Mouse (Mus musculus): Measurements from ENCODE around the gene Gucy2d.

Gucy2d gene

DNA sequence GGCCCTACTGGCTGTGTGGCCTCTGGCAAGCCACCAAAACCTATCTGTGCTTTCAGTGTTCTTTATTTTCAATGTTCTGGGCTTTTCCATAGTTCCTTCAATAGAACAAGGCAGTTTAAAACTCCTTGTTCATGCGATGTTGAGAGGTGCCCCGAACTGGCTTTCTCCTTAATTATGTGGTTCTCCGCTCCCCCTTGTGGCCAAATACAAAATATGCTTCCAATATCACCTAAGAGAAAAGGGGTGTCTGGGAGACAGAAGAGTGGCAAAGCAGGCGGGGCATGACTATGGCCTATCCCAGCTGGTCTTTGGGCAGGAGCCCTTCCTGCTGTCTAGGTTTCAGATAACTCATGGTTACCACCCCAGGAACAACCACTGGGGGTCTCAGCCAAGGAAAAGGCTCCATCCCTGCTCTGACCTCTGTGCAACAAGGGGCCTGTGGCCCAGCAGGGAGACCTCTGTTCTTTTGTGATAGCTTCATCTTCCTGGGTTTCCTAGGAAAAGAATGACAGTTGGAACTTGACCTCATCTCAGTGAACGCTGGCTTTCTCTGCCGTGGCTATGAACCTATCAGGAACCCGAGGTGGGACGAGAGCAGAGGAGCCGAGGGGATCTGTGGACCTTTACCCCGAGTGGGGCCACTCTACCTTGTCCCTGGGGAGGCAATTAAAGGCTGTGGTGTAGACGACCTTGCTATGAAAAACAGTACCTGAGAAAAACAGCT lies 7.5 kb downstream of the Gucy2d start:
- peak; percentile 77 for DNase-seq (ENCODE audit: low read depth)

- no peak for DNase-seq (ENCODE audit: low read depth)
Measured at GRCm38 (mm10) chr7:98448309-98448630, 8.1 kb downstream of the Gucy2d start.

- no peak for DNase-seq (ENCODE audit: low read depth)
Measured at GRCm38 (mm10) chr7:98449696-98450095, 9.5 kb downstream of the Gucy2d start.

DNA sequence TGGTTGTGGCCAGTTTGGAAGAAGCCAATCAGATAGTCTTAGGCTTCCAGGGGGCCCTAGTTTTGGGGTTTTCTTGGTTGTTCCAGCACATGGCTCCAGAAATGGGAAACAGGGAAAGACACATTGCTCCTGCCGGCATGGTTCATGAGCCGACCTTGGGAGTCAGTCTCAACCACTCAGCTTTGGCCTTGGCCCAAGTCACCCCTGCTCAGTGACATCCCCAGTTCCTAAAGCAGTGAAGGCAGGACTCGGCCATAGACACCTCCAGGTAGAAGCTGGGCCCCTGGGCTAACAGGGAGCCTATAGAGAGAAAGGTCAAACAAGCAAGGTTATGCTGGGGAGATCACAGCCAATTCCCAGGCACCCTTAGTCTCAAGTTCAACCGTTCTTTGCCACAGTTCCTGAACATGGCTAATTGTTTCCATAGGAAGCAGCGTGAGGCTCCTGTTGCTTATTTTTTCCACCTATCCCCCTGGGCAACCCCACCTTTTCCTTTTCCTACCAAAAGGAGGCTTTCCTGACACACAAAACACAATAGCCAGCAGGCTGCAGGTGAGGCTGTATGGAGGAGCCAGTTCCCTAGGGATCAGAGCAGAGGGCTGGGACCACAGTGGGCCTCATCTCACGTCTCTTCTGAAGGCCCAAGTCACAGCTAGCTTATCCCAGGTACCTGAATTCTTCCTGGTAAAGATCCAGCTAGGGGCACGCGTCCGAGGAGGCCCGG lies 14.3 kb downstream of the Gucy2d start:
- DNase-seq (ENCODE audit: low read depth) = no peak

DNA sequence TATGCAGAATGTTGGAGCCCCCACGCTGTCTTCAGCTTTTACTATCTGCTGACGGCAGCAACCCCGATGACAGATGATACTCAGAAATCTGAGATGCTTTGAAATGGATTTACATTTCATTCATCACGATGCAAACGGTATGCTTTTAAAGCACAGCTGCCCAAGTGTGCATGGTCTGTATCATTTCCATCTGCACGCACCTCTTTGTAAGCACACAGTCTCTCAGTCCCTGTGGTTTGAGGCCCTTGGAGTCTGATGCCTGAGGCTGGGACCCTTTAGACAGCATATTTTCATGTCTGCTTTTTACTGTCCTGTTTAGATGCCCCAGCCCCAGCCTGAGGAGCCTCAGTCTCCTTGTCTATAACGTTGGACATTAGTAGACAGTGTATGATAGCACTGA lies 20.1 kb downstream of the Gucy2d start:
- DNase-seq (ENCODE audit: low read depth) = no peak

GRCm38 (mm10) chr7:98469089-98469488 lies 28.9 kb downstream of the Gucy2d start:
- DNase-seq (ENCODE audit: low read depth) = peak; percentile 71

DNA sequence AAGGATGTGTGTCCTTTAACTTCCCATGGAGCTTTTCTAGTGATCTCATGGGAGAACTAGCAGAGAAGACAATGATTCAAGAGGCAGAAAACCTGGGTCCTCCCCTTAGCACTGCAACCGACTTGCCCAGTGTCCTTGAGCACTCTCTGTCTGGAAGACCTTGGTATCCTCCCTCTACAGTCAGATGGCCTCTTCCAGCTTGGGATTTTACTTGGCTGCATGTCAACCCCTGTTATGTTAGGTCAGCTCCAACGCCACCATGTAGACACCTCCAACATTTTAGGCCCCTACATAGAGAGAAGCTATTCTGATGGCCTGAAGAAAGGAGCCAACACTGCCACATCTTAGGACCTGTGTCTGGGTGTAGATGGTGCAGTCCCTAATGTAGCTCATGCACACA lies 32.3 kb downstream of the Gucy2d start:
- DNase-seq (ENCODE audit: low read depth) = no peak

DNA sequence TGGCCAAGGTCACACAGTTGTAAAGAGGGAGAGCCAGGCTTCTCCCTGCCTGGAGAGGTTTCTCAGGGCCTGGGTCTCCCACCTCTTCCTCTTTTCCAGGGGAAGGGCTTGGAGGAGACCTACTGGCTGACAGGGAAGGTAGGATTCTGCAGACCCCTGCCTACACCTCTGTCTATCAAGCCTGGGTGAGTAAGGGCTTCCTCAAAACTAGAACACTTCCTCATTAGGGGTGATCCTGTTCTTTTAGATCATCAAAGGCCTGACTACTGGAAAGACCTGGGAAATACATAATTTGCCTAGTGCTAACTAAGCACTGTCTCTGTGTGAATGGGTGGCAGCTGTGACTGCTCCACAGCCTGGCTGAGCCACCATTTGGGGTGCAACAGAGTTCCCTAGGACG lies 34.3 kb downstream of the Gucy2d start:
- DNase-seq (ENCODE audit: low read depth) = no peak

GRCm38 (mm10) chr7:98477153-98477552 lies 36.9 kb downstream of the Gucy2d start:
- no peak for DNase-seq (ENCODE audit: low read depth)

- DNase-seq (ENCODE audit: low read depth) = no peak
Measured at GRCm38 (mm10) chr7:98480481-98480880, 40.3 kb downstream of the Gucy2d start.

GRCm38 (mm10) chr7:98481066-98481734 lies 41.0 kb downstream of the Gucy2d start:
- peak; percentile 88 for DNase-seq (ENCODE audit: low read depth)

DNA sequence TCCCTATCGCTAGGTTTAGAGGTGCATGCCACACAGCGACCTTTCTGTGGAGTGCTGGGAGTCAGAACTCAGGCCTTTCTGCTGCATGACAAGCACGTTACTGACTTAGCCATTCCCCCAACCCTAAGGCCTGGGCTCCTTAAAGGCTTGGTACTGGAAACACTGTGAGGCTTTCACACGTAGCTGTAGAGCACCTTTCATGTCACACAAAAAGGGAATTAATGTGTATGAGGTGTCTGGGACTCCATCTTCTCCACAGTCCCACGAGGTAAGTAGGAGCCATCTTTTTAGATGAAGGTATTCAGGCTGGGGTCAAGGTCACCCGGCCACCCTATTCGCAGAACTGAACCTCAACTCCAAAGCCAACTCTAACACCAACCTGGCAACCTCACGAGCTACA lies 41.6 kb downstream of the Gucy2d start:
- no peak for DNase-seq (ENCODE audit: low read depth)

GRCm38 (mm10) chr7:98482551-98483267 lies 42.5 kb downstream of the Gucy2d start:
- DNase-seq (ENCODE audit: low read depth) = no peak

- DNase-seq (ENCODE audit: low read depth) = no peak
Measured at GRCm38 (mm10) chr7:98483268-98483607, 43.0 kb downstream of the Gucy2d start.

DNA sequence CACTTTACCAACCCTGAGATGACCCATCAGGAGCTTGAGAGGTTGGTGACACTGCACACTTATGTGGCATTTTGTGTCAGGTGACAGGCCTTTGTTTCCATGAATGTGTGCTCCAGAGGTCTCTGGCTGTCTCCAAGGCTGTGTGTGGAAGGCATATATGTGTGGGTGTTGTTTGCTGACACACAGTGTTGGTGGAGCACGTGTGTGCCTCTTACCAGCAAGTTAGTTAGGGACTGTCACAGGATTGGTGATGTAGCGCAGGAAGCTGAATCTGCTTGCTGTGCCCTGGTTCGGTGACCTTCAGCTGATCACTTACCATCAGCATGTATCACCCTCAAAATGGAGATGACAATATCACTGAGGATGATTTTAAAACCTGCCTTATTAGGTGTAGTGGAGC lies 44.7 kb downstream of the Gucy2d start:
- DNase-seq (ENCODE audit: low read depth) = no peak

DNA sequence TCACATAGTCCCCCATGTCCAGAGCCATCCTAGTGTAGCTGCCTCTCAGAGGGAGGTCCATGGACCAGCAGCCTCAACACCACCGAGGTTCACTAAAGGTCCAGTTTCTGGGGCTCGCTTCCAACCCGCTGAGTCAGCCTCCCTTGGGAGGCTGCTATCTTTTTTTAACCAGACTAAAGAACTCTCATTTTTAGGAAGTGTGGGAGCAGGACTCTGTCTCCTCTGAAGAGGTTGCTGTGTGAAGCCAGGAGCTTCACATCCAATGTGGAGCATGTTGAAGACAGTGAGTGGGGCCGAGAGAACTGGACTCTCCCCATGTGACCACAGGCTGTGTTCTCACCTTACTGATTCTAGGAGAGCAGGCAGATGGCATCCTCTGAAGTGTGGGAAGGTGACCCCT lies 45.3 kb downstream of the Gucy2d start:
- peak; percentile 86 for DNase-seq (ENCODE audit: low read depth)

DNA sequence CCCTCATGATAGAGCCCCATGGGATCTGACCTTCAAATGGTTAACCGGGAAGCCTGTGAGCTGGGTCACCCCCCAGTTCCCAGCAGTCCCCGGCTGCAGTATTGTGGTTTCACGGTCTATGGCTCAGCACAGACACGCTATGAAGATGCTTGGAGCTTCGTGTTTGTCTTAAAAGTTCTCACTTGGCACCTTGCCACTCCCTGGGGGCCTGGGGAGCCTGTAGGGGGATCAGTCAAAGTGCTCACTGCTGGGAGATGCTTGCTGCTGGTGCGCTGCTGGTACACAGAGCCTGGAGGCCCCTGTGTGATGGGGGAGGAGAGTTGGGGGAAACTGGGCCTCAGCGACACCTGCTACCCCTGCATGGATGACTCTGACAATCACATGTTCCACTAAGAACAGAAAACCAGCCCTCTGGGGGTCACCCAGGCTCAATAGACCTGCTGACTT lies 46.3 kb downstream of the Gucy2d start:
- DNase-seq (ENCODE audit: low read depth) = peak; percentile 23

GRCm38 (mm10) chr7:98487202-98487980 lies 47.2 kb downstream of the Gucy2d start:
- DNase-seq (ENCODE audit: low read depth) = no peak

GRCm38 (mm10) chr7:98488398-98489130 lies 48.3 kb downstream of the Gucy2d start:
- no peak for DNase-seq (ENCODE audit: low read depth)

DNA sequence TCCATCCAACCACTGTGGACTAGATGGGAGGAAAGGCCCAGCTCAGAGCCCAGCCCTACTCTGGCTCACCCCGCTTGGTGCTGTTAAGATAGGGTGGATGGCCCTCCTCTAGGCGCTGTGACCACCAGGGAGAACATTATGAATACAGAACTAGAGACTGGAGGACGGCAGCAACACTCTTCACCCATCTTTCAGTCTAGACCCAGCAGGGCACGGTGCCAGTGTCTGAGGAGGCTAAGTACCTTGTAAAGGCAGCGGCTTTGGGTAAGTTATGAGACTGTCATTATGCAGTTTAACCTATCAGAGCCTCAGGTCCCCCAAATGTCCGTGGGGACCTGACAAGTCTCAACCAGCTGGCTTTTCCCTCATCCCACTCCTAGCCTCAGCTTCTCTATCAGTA lies 48.9 kb downstream of the Gucy2d start, which contains the start of gene Lrrc32:
Gene Lrrc32 (plus strand): TSS at position 153 of the 400 bp plus-strand sequence.
- DNase-seq (ENCODE audit: low read depth) = no peak

- no peak for DNase-seq (ENCODE audit: low read depth)
Measured at GRCm38 (mm10) chr7:98489623-98490084, 49.4 kb downstream of the Gucy2d start.
